Mouse (Mus musculus): Measurements from ENCODE around the gene Faxc. TPM values are rescaled to one million over a fixed set of nuclear protein-coding genes. Genes with fewer than 3 reads are reported as not detected.

Gene Faxc
- polyA plus RNA-seq, 1 experiment = 0.76 TPM

DNA sequence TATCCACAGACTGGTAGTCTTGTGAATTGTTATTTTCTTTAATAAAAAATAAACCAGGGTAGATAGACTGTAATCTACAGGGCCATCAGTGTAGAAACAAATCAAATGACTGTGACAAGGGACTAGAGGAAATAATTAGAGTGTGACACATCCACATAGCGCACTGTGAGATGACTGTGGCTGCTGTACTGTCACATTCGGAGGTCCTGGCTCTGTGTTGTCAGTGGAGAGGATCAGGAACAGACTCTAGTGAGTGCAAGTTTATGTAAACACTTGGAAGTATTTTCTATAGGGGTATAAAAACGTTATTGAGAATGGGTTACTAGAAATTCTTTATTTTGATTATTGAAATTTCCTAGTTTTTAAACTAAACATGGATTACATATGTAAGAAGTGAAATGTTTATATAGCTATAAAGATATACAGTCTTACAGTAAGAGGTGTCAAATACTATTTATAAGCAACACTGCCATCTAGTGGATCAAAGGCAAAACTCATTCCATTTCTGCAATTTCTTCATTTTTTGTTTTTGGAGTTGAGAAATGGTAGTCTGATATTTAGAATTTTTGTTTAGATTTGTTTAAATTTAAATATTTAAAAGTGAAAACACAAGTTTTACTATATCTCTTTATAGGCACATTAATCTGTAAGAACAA lies 59.6 kb downstream of the Faxc start:
- H3K4me3 ChIP-seq (replicated peaks; ENCODE audit: extremely low read depth, low read depth, low read length) = no peak overlapping the region
- WGBS = 27% methylated on average over 3 of the region's 3 CpGs
- TF ChIP-seq POLR2A (IDR thresholded peaks at IDR 0.05; ENCODE audit: borderline replicate concordance, extremely low read depth, low read depth, low read length) (no peak), CTCF (IDR thresholded peaks at IDR 0.05; ENCODE audit: insufficient read depth, low read length) (no peak)
- no peaks in the 10 kb centered on the region for H3K4me1 ChIP-seq (ENCODE audit: control insufficient read depth, insufficient read depth, low read length)
- DNase-seq = no peak

DNA sequence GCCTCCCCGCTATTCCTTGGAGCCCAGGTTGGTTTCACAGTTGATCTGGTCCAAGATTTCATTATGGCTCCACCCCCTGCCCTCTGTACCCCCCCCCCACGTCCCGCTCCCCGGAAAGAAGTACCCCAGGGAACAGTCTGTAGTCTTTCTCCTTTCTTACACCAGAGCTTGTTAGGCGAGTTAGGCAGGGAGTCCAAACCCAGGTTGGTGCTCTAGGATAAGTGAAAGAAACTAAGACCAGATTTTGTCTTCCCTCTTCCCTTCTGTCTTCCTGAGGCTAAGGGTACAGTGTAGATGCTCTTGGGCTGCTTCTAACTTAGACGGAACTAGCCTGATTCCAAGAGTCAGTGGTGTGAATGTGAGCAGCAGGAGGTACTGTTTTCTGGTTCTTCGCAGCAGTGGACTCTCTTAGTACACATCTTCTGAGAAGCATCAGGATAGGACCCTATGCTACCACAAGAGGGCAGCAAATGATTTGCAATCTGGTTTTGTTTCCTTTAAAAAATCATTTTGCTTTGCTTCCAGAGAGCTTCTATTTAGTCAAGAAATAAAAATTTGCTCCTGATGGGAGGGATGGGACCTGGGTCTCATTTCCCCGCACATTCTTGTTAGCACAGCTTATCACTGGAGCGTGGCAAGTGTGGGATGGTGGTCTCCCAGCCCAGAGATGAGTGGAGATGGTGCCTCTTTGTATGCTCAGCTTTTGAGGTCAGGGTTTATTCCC lies 86.7 kb downstream of the Faxc start:
- no peak for TF ChIP-seq POLR2A (IDR thresholded peaks at IDR 0.05; ENCODE audit: borderline replicate concordance, extremely low read depth, low read depth, low read length)
- no peak for TF ChIP-seq CTCF (IDR thresholded peaks at IDR 0.05; ENCODE audit: insufficient read depth, low read length)
- Histone ChIP-seq H3K4me3 (replicated peaks; ENCODE audit: extremely low read depth, low read depth, low read length) (no peak overlapping the region), H3K4me1 (ENCODE audit: control insufficient read depth, insufficient read depth, low read length) (no peaks in the 10 kb centered on the region)
- 11% methylated on average over 9 of the region's 9 CpGs for WGBS
- DNase-seq = no peak

DNA sequence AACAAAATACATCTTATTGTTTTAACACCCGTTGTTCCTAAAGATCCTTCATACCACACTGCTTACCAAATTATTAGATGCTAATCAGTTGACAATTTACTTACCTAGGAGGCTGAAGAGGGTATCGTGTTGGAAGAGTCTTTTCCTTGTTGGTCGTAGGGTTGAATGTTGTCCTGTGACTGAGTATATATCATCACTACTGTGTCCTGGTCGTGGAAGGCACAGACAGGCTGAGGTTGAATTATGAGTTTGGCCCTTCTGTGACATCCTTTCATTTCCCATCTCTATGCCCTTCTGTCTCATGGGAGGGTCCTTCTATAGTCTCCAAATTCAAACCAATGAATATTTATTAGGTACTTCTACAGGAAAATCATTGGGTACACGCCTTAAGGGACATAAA lies 87.3 kb downstream of the Faxc start:
- Histone ChIP-seq H3K4me3 (replicated peaks; ENCODE audit: extremely low read depth, low read depth, low read length) (no peak overlapping the region), H3K4me1 (ENCODE audit: control insufficient read depth, insufficient read depth, low read length) (no peaks in the 10 kb centered on the region)
- DNase-seq = no peak
- TF ChIP-seq POLR2A (IDR thresholded peaks at IDR 0.05; ENCODE audit: borderline replicate concordance, extremely low read depth, low read depth, low read length) (no peak), CTCF (IDR thresholded peaks at IDR 0.05; ENCODE audit: insufficient read depth, low read length) (no peak)
- WGBS = 43% methylated on average over 5 of the region's 5 CpGs

DNA sequence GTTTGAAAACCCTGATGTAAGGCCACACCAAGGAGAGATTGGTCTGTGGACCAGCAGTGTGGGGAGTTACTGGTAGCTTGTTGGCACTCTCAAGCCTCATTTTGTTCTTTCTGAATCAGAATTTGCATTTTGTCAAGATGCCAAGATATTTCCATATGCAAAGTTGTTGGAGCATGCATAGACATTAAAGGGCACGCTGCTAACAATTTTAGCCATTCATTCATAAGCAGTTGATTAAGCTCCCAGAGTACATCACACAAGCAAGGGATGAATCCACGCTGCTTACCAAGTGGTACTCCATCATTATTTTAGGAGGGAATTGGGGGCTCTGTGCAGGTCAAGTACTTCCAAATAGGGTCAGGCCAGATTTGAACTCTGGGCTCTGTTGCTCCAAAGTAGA lies 98.8 kb downstream of the Faxc start:
- H3K4me3 ChIP-seq (replicated peaks; ENCODE audit: extremely low read depth, low read depth, low read length) = no peak overlapping the region
- 70% methylated on average over 2 of the region's 2 CpGs for WGBS
- no peaks in the 10 kb centered on the region for H3K4me1 ChIP-seq (ENCODE audit: control insufficient read depth, insufficient read depth, low read length)
- TF ChIP-seq CTCF (IDR thresholded peaks at IDR 0.05; ENCODE audit: insufficient read depth, low read length) (no peak), POLR2A (IDR thresholded peaks at IDR 0.05; ENCODE audit: borderline replicate concordance, extremely low read depth, low read depth, low read length) (no peak)
- DNase-seq = no peak

Other genes starting within 250 kb of the Faxc start
- gene Prdm13, start 245.4 kb upstream of the Faxc start, polyA plus RNA-seq (2012; rRNA removed) = not detected in 2 replicates
- 3.7 and 6.2 TPM in 2 replicates for gene Ccnc, start 203.6 kb upstream of the Faxc start, polyA plus RNA-seq (2012; rRNA removed)
- 3.5 and 3.9 TPM in 2 replicates for gene Usp45, start 164.2 kb upstream of the Faxc start, polyA plus RNA-seq (2012; rRNA removed)
- 1.3 and 1.5 TPM in 2 replicates for gene Tstd3, start 164.1 kb upstream of the Faxc start, polyA plus RNA-seq (2012; rRNA removed)
- gene Pnisr, start 83.7 kb upstream of the Faxc start, polyA plus RNA-seq (2012; rRNA removed) = 47.8 and 50.5 TPM in 2 replicates
- gene Coq3, start 51.7 kb upstream of the Faxc start, polyA plus RNA-seq (2012; rRNA removed) = 1.4 and 2.5 TPM in 2 replicates

Data from lung, adult 2 months (tissue).